Mouse (Mus musculus) embryonic fibroblast, embryonic 13.5 days (primary cell): ENCODE data around the gene Slc35g3.

ENCODE experiments used
- CTCF ChIP-seq: IDR thresholded peaks from 2 replicates; pipeline ENCODE4 v1.5.1; 2011; ENCODE audit warnings: mild to moderate bottlenecking, control low read depth, low read length, moderate library complexity, borderline replicate concordance; ENCODE audit not compliant: insufficient read depth
- POLR2A ChIP-seq: IDR thresholded peaks from 2 replicates; pipeline ENCODE4 v1.6.1; 2011; ENCODE audit warnings: low read depth, mild to moderate bottlenecking, control low read depth, low read length, moderate library complexity

GRCm38 (mm10) chr11:69800138-69800391 lies 38.3 kb upstream of the Slc35g3 start:
- TF ChIP-seq POLR2A (no peak), CTCF (no peak)
